Mouse (Mus musculus): ENCODE results near the gene Col16a1.

DNA sequence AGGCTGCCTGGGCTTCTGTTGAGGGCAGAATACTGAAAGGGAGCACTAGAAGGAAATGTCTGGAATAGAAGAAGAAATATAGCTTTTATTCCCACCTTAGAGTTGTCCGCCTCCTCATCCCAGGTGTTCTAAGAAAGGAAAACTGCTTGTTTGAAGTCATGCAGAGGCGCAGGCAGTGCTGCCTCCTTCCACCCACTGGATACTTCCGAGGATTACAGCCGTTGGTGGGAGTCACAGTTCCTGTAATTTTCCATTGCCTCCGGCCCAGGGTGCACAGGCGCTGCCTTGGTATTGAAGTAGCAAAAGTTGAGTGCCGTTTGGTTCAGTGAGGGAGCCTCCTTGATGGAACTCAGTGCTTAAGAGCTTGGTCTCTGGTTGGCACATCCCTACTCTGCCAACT, 62.5 kb downstream of the Col16a1 start:
- no peak for TF ChIP-seq POLR2A (IDR thresholded peaks at IDR 0.05; ENCODE audit: borderline replicate concordance, extremely low read depth, insufficient read depth, insufficient read length, poor library complexity, severe bottlenecking)
- TF ChIP-seq CTCF (IDR thresholded peaks at IDR 0.05; ENCODE audit: borderline replicate concordance, extremely low read depth, insufficient read depth, insufficient read length) = no peak
